ENCODE assay signal across 10 mouse cellular contexts in genomic region chr1:92909068-92909467, GRCm38 (mm10). TPM values are rescaled to one million over a fixed set of nuclear protein-coding genes. Genes with fewer than 3 reads are reported as not detected.
DNase-seq lines count a peak whose midpoint lies in the region; ATAC-seq and TF ChIP-seq lines count a peak whose summit lies in the region.
"Had no signal": no experiment of that assay in that cellular context is flagged by ENCODE, and none has a peak within 500 bp of the region (broad histone marks: within the 10 kb centered on the region; RNA-seq: fewer than 3 reads in every experiment).

No protein-coding gene starts in this region.

- no peaks in the 10 kb centered on the region for H3K36me3 ChIP-seq in forebrain, postnatal 0 days (ENCODE audit: insufficient read depth)
- H3K36me3 ChIP-seq in forebrain, embryonic 10.5 days (replicated peaks), result peaks cover 6% of the 10 kb centered on the region
- H3K36me3 ChIP-seq in lung, embryonic 14.5 days (ENCODE audit: insufficient read depth), result peaks cover 3% of the 10 kb centered on the region; the same call in 1 of the 2 replicates
- H3K36me3 ChIP-seq in small intestine, adult 2 months (ENCODE audit: control insufficient read depth, insufficient read depth, low read length), result peaks cover 6% of the 10 kb centered on the region

- peak; percentile 39 for DNase-seq in forebrain, postnatal 0 days
- no peak for DNase-seq in forebrain, embryonic 10.5 days (ENCODE audit: extremely low spot score, low spot score)
- peak; percentile 49 for DNase-seq in lung, embryonic 14.5 days
- DNase-seq in lung, postnatal 25 days (ENCODE audit: low spot score), result no peak
- no peak for DNase-seq in adrenal gland, postnatal 36 days
- DNase-seq in cerebellum, adult 11-12 months, result no peak
- DNase-seq: cerebellum, adult 11 months had no signal

- 66% methylated on average over 4 of the region's 4 CpGs for WGBS in forebrain, postnatal 0 days
- WGBS in forebrain, embryonic 10.5 days, result 70% methylated on average over 4 of the region's 4 CpGs
- 63% methylated on average over 4 of the region's 4 CpGs for WGBS in lung, embryonic 14.5 days
- WGBS in small intestine, adult 2 months, result 73% methylated on average over 4 of the region's 4 CpGs

- H3K4me2 ChIP-seq in forebrain, postnatal 0 days (ENCODE audit: low read depth), result no peak overlapping the region
- no peak overlapping the region for H3K4me2 ChIP-seq in lung, embryonic 14.5 days

- H3K4me3 ChIP-seq in forebrain, postnatal 0 days (ENCODE audit: low read depth, low read length), result no peak overlapping the region
- H3K4me3 ChIP-seq in forebrain, embryonic 10.5 days, result no peak overlapping the region; the same call in 1 of the 2 replicates
- H3K4me3 ChIP-seq in lung, embryonic 14.5 days (ENCODE audit: low read depth, low read length), result no peak overlapping the region
- H3K4me3 ChIP-seq in bone marrow macrophage, adult 2 months (ENCODE audit: insufficient read depth, low read length), result no peak overlapping the region
- no peak overlapping the region for H3K4me3 ChIP-seq in small intestine, adult 2 months (ENCODE audit: low read depth, low read length)

- TF ChIP-seq POLR2A in bone marrow macrophage, adult 2 months (IDR thresholded peaks at IDR 0.05; ENCODE audit: borderline replicate concordance, low read depth, low read length), result no peak
- no peak for TF ChIP-seq POLR2A in small intestine, adult 2 months (IDR thresholded peaks at IDR 0.05; ENCODE audit: low read depth, low read length)

- H3K27me3 ChIP-seq in forebrain, postnatal 0 days (ENCODE audit: insufficient read depth, low read length), result no peaks in the 10 kb centered on the region
- peaks cover 23% of the 10 kb centered on the region for H3K27me3 ChIP-seq in forebrain, embryonic 10.5 days (ENCODE audit: poor library complexity, severe bottlenecking)
- no peaks in the 10 kb centered on the region for H3K27me3 ChIP-seq in lung, embryonic 14.5 days (ENCODE audit: insufficient read depth, low read length)
- H3K27me3 ChIP-seq in small intestine, adult 2 months (ENCODE audit: control insufficient read depth, insufficient read depth, low read length), result no peaks in the 10 kb centered on the region
- H3K27me3 ChIP-seq: limb, embryonic 12.5 days had no signal

- H3K9ac ChIP-seq in forebrain, postnatal 0 days, result no peak overlapping the region
- no peak overlapping the region for H3K9ac ChIP-seq in lung, embryonic 14.5 days

- H3K4me1 ChIP-seq in forebrain, postnatal 0 days (ENCODE audit: insufficient read depth), result peaks cover 28% of the 10 kb centered on the region
- H3K4me1 ChIP-seq in forebrain, embryonic 10.5 days, result peaks cover 63% of the 10 kb centered on the region
- peaks cover 16% of the 10 kb centered on the region; the same call in 1 of the 2 replicates for H3K4me1 ChIP-seq in lung, embryonic 14.5 days (ENCODE audit: insufficient read depth)
- H3K4me1 ChIP-seq in bone marrow macrophage, adult 2 months (ENCODE audit: control insufficient read depth, insufficient read depth, low read length), result peaks cover 22% of the 10 kb centered on the region
- H3K4me1 ChIP-seq in small intestine, adult 2 months (ENCODE audit: control insufficient read depth, insufficient read depth, insufficient read length, low read length), result peaks cover 30% of the 10 kb centered on the region

- H3K9me3 ChIP-seq in forebrain, postnatal 0 days (ENCODE audit: low read length), result no peaks in the 10 kb centered on the region
- H3K9me3 ChIP-seq in forebrain, embryonic 10.5 days, result no peaks in the 10 kb centered on the region
- H3K9me3 ChIP-seq in lung, embryonic 14.5 days (ENCODE audit: low read depth, low read length), result no peaks in the 10 kb centered on the region
- H3K9me3 ChIP-seq: limb, embryonic 12.5 days had no signal

- H3K27ac ChIP-seq in forebrain, postnatal 0 days (ENCODE audit: low read depth, low read length), result no peak overlapping the region
- no peak overlapping the region for H3K27ac ChIP-seq in forebrain, embryonic 10.5 days
- H3K27ac ChIP-seq in lung, embryonic 14.5 days (ENCODE audit: low read depth), result no peak overlapping the region
- no peak overlapping the region for H3K27ac ChIP-seq in bone marrow macrophage, adult 2 months (ENCODE audit: insufficient read depth, low read depth, low read length)
- no peak overlapping the region for H3K27ac ChIP-seq in small intestine, adult 2 months (ENCODE audit: insufficient read depth, low read depth, low read length)
- H3K27ac ChIP-seq: limb, embryonic 12.5 days had no signal

- peak; percentile 50; the same call in 1 of the 2 replicates for TF ChIP-seq CTCF in forebrain, postnatal 0 days (IDR thresholded peaks at IDR 0.05; ENCODE audit: low read depth)
- peak; percentile 47 for TF ChIP-seq CTCF in lung, embryonic 14.5 days (IDR thresholded peaks at IDR 0.05; ENCODE audit: low read depth)
- peak; percentile 21; the same call in 1 of the 2 replicates for TF ChIP-seq CTCF in bone marrow macrophage, adult 2 months (IDR thresholded peaks at IDR 0.05; ENCODE audit: low read depth, low read length)
- peak; percentile 30; the same call in 1 of the 2 replicates for TF ChIP-seq CTCF in small intestine, adult 2 months (IDR thresholded peaks at IDR 0.05; ENCODE audit: extremely low read depth, insufficient read length, insufficient replicate concordance, low read depth, low read length)

- ATAC-seq in forebrain, postnatal 0 days, result no peak
- no peak for ATAC-seq in lung, embryonic 14.5 days (ENCODE audit: insufficient read depth)

RNA-seq across cellular contexts. Expression of gene Rnpepl1, which starts 1.5 kb away (rescaled TPM):
- total RNA-seq in forebrain, postnatal 0 days (2014; rRNA removed), result 36.8 and 37.5 TPM in 2 replicates
- polyA plus RNA-seq in forebrain, postnatal 0 days (2015; fragmentation: Nextera tagmentation; extraction: Ambion mirVana), result 21.3 and 25.3 TPM in 2 replicates
- polyA plus RNA-seq in forebrain, embryonic 10.5 days (2016; fragmentation: Nextera tagmentation; extraction: Ambion mirVana), result 21.2 and 22.7 TPM in 2 replicates
- 34.8 and 43.3 TPM in 2 replicates for polyA plus RNA-seq in lung, embryonic 14.5 days (2014; fragmentation: Nextera tagmentation; extraction: Ambion mirVana)
- 81.0 and 87.3 TPM in 2 replicates for polyA plus RNA-seq in bone marrow macrophage, adult 2 months (2012; ENCODE audit: insufficient read depth, insufficient read length, missing spikeins)
- polyA plus RNA-seq in small intestine, adult 2 months (2012; rRNA removed), result 240 and 410 TPM in 2 replicates
- 10 to 100 TPM; 66.5 to 79.4 TPM for total RNA-seq in adrenal gland, postnatal 36 days (2021)

RNA-seq across cellular contexts. Expression of gene Dusp28, which starts 2.3 kb away (rescaled TPM):
- 17.4 and 25.7 TPM in 2 replicates for total RNA-seq in forebrain, postnatal 0 days (2014; rRNA removed)
- polyA plus RNA-seq in forebrain, postnatal 0 days (2015; fragmentation: Nextera tagmentation; extraction: Ambion mirVana), result 22.3 and 24.0 TPM in 2 replicates
- polyA plus RNA-seq in forebrain, embryonic 10.5 days (2016; fragmentation: Nextera tagmentation; extraction: Ambion mirVana), result 14.3 and 14.8 TPM in 2 replicates
- 6.9 and 8.9 TPM in 2 replicates for polyA plus RNA-seq in lung, embryonic 14.5 days (2014; fragmentation: Nextera tagmentation; extraction: Ambion mirVana)
- polyA plus RNA-seq in bone marrow macrophage, adult 2 months (2012; ENCODE audit: insufficient read depth, insufficient read length, missing spikeins), result 5.8 and 6.8 TPM in 2 replicates
- 21.5 and 29.9 TPM in 2 replicates for polyA plus RNA-seq in small intestine, adult 2 months (2012; rRNA removed)
- 10 to 100 TPM; 12.0 to 13.7 TPM for total RNA-seq in adrenal gland, postnatal 36 days (2021)

RNA-seq across cellular contexts. Expression of gene Ankmy1, which starts 6.4 kb away (rescaled TPM):
- total RNA-seq in forebrain, postnatal 0 days (2014; rRNA removed), result 0.33 and 0.46 TPM in 2 replicates
- 0.24 and 0.27 TPM in 2 replicates for polyA plus RNA-seq in forebrain, postnatal 0 days (2015; fragmentation: Nextera tagmentation; extraction: Ambion mirVana)
- polyA plus RNA-seq in forebrain, embryonic 10.5 days (2016; fragmentation: Nextera tagmentation; extraction: Ambion mirVana), result 0.34 and 0.90 TPM in 2 replicates
- 0.20 and 0.41 TPM in 2 replicates for polyA plus RNA-seq in lung, embryonic 14.5 days (2014; fragmentation: Nextera tagmentation; extraction: Ambion mirVana)
- not detected in 2 replicates for polyA plus RNA-seq in bone marrow macrophage, adult 2 months (2012; ENCODE audit: insufficient read depth, insufficient read length, missing spikeins)
- 0.15 TPM in 1 of 2 replicates, not detected in the other for polyA plus RNA-seq in small intestine, adult 2 months (2012; rRNA removed)
- total RNA-seq in adrenal gland, postnatal 36 days (2021), result 1 to 10 TPM in 1 of 2 experiments, under 1 TPM in 1; 0.93 to 1.0 TPM

RNA-seq across cellular contexts. Expression of gene Capn10, which starts 25.1 kb away (rescaled TPM):
- total RNA-seq in forebrain, postnatal 0 days (2014; rRNA removed), result 84.2 and 97.3 TPM in 2 replicates
- polyA plus RNA-seq in forebrain, postnatal 0 days (2015; fragmentation: Nextera tagmentation; extraction: Ambion mirVana), result 47.7 and 56.7 TPM in 2 replicates
- 37.3 and 42.7 TPM in 2 replicates for polyA plus RNA-seq in forebrain, embryonic 10.5 days (2016; fragmentation: Nextera tagmentation; extraction: Ambion mirVana)
- 22.2 and 26.8 TPM in 2 replicates for polyA plus RNA-seq in lung, embryonic 14.5 days (2014; fragmentation: Nextera tagmentation; extraction: Ambion mirVana)
- 6.8 and 11.9 TPM in 2 replicates for polyA plus RNA-seq in bone marrow macrophage, adult 2 months (2012; ENCODE audit: insufficient read depth, insufficient read length, missing spikeins)
- 13.7 and 29.0 TPM in 2 replicates for polyA plus RNA-seq in small intestine, adult 2 months (2012; rRNA removed)
- total RNA-seq in adrenal gland, postnatal 36 days (2021), result 10 to 100 TPM; 16.0 to 16.7 TPM

RNA-seq across cellular contexts. Expression of gene Gpr35, which starts 41.6 kb away (rescaled TPM):
- 0.38 and 1.8 TPM in 2 replicates for total RNA-seq in forebrain, postnatal 0 days (2014; rRNA removed)
- 0.28 and 0.44 TPM in 2 replicates for polyA plus RNA-seq in forebrain, postnatal 0 days (2015; fragmentation: Nextera tagmentation; extraction: Ambion mirVana)
- 0.05 and 0.14 TPM in 2 replicates for polyA plus RNA-seq in forebrain, embryonic 10.5 days (2016; fragmentation: Nextera tagmentation; extraction: Ambion mirVana)
- 0.19 and 0.50 TPM in 2 replicates for polyA plus RNA-seq in lung, embryonic 14.5 days (2014; fragmentation: Nextera tagmentation; extraction: Ambion mirVana)
- 0.62 and 1.4 TPM in 2 replicates for polyA plus RNA-seq in bone marrow macrophage, adult 2 months (2012; ENCODE audit: insufficient read depth, insufficient read length, missing spikeins)
- polyA plus RNA-seq in small intestine, adult 2 months (2012; rRNA removed), result 16.4 and 25.9 TPM in 2 replicates
- 1 to 10 TPM in 1 of 2 experiments, under 1 TPM in 1; 0.53 to 1.9 TPM for total RNA-seq in adrenal gland, postnatal 36 days (2021)

Comparison
In these comparisons a context has a peak if more than half of its experiments do, and no peak if none do; other contexts are left out.
1. DNase-seq: peak in forebrain, postnatal 0 days (single experiment) and lung, embryonic 14.5 days (single experiment); none in forebrain, embryonic 10.5 days (single experiment), lung, postnatal 25 days (single experiment), adrenal gland, postnatal 36 days (0 of 2) and cerebellum, adult 11-12 months (single experiment).
2. Peak in every context shown above with its lines, with median percentiles within 50 percentile points of each other: CTCF ChIP-seq.